Comparison of ENCODE assay signal across 23 mouse cellular contexts in the genomic region with DNA sequence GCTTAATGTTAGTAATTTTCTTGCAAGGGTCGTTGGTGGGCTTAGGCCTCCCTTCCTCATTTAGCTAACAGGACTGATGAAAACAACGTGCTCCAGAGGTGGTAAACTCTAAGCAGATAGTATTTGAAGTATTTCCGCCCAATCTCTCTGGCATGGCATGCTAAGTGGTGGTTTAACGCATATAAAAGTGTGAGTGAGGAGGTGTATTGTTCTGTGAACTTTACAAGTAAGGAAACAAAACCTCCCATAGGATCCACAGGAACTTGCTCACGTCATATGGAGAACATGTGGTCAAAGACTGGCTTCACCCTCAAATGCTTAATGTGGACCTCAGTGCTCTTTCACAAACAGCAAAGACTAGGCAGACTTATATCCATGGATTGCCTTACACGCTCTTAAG. TPM values are rescaled to one million over a fixed set of nuclear protein-coding genes. Genes with fewer than 3 reads are reported as not detected.
DNase-seq lines count a peak whose midpoint lies in the region; ATAC-seq and TF ChIP-seq lines count a peak whose summit lies in the region.
"Had no signal": no experiment of that assay in that cellular context is flagged by ENCODE, and none has a peak within 500 bp of the region (broad histone marks: within the 10 kb centered on the region; RNA-seq: fewer than 3 reads in every experiment).

No protein-coding gene starts in this region.

- no peaks in the 10 kb centered on the region for H3K27me3 ChIP-seq in heart, embryonic 12.5 days (replicated peaks)
- peaks cover 7% of the 10 kb centered on the region for H3K27me3 ChIP-seq in limb, embryonic 15.5 days
- no peaks in the 10 kb centered on the region for H3K27me3 ChIP-seq in forebrain, embryonic 11.5 days (ENCODE audit: control insufficient read depth, insufficient read depth, low read length)
- H3K27me3 ChIP-seq: forebrain, embryonic 15.5 days; heart, embryonic 15.5 days; hindbrain, embryonic 13.5 days; intestine, embryonic 15.5 days had no signal

- no peak for ATAC-seq in heart, embryonic 12.5 days (ENCODE audit: insufficient number of reproducible peaks, low FRiP score)
- no peak for ATAC-seq in limb, embryonic 15.5 days (ENCODE audit: insufficient number of reproducible peaks, low FRiP score, low TSS enrichment, low read depth)
- no peak for ATAC-seq in forebrain, embryonic 11.5 days (replicated peaks; ENCODE audit: low FRiP score)
- ATAC-seq: CD4-positive, CD25-positive, alpha-beta regulatory T cell, adult 4 months; forebrain, embryonic 15.5 days; hindbrain, postnatal 0 days; intestine, embryonic 15.5 days had no signal

- no peak overlapping the region for H3K9ac ChIP-seq in heart, embryonic 12.5 days
- H3K9ac ChIP-seq in limb, embryonic 15.5 days: no peak overlapping the region
- H3K9ac ChIP-seq in forebrain, embryonic 11.5 days (ENCODE audit: low read length): no peak overlapping the region
- H3K9ac ChIP-seq: forebrain, embryonic 15.5 days; heart, embryonic 15.5 days; hindbrain, embryonic 13.5 days; intestine, embryonic 15.5 days had no signal

- no peak for TF ChIP-seq CTCF in embryonic fibroblast, embryonic 13.5 days (IDR thresholded peaks at IDR 0.05; ENCODE audit: borderline replicate concordance, insufficient read depth, low read length)

- H3K4me2 ChIP-seq in heart, embryonic 12.5 days: no peak overlapping the region
- peak overlapping the region; percentile 8; the same call in 1 of the 2 replicates for H3K4me2 ChIP-seq in limb, embryonic 15.5 days
- no peak overlapping the region for H3K4me2 ChIP-seq in forebrain, embryonic 11.5 days (ENCODE audit: low read depth, low read length, severe bottlenecking)
- H3K4me2 ChIP-seq: forebrain, embryonic 15.5 days; heart, embryonic 15.5 days; hindbrain, embryonic 13.5 days; intestine, embryonic 15.5 days had no signal

- H3K9me3 ChIP-seq in heart, embryonic 12.5 days (replicated peaks): no peaks in the 10 kb centered on the region
- H3K9me3 ChIP-seq in limb, embryonic 15.5 days: no peaks in the 10 kb centered on the region
- H3K9me3 ChIP-seq in forebrain, embryonic 11.5 days (ENCODE audit: control insufficient read depth, low read length): no peaks in the 10 kb centered on the region
- H3K9me3 ChIP-seq: forebrain, embryonic 10.5 days; forebrain, embryonic 15.5 days; G1E; heart, embryonic 10.5 days; heart, embryonic 15.5 days; hindbrain, embryonic 13.5 days; intestine, embryonic 15.5 days had no signal

- WGBS in heart, embryonic 12.5 days: 59% methylated on average over 6 of the region's 6 CpGs
- 23% methylated on average over 6 of the region's 6 CpGs for WGBS in limb, embryonic 15.5 days
- WGBS in forebrain, embryonic 11.5 days: 80% methylated on average over 6 of the region's 6 CpGs

- peaks cover 9% of the 10 kb centered on the region; the same call in 1 of the 2 replicates for H3K4me1 ChIP-seq in heart, embryonic 12.5 days (replicated peaks)
- H3K4me1 ChIP-seq in embryonic fibroblast, embryonic 13.5 days (ENCODE audit: control insufficient read depth, insufficient read depth, low read length): peaks cover 12% of the 10 kb centered on the region; the same call in 1 of the 2 replicates
- peaks cover 15% of the 10 kb centered on the region for H3K4me1 ChIP-seq in limb, embryonic 15.5 days
- no peaks in the 10 kb centered on the region for H3K4me1 ChIP-seq in forebrain, embryonic 11.5 days (replicated peaks; ENCODE audit: control insufficient read depth, insufficient read depth, low read length)
- H3K4me1 ChIP-seq: forebrain, embryonic 10.5 days; forebrain, embryonic 15.5 days; heart, embryonic 10.5 days; hindbrain, embryonic 13.5 days; intestine, embryonic 15.5 days had no signal

- no peak overlapping the region for H3K4me3 ChIP-seq in heart, embryonic 12.5 days
- H3K4me3 ChIP-seq in embryonic fibroblast, embryonic 13.5 days (ENCODE audit: insufficient read depth, low read length): no peak overlapping the region
- no peak overlapping the region for H3K4me3 ChIP-seq in limb, embryonic 15.5 days
- no peak overlapping the region for H3K4me3 ChIP-seq in forebrain, embryonic 11.5 days (ENCODE audit: low read depth, low read length)
- H3K4me3 ChIP-seq: forebrain, embryonic 10.5 days; forebrain, embryonic 15.5 days; heart, embryonic 10.5 days; heart, embryonic 15.5 days; hindbrain, embryonic 13.5 days; intestine, embryonic 15.5 days had no signal

- H3K36me3 ChIP-seq in heart, embryonic 12.5 days: no peaks in the 10 kb centered on the region
- H3K36me3 ChIP-seq in limb, embryonic 15.5 days: no peaks in the 10 kb centered on the region
- no peaks in the 10 kb centered on the region for H3K36me3 ChIP-seq in forebrain, embryonic 11.5 days (ENCODE audit: control insufficient read depth, insufficient read depth, low read length)
- H3K36me3 ChIP-seq: forebrain, embryonic 10.5 days; forebrain, embryonic 15.5 days; G1E; heart, embryonic 10.5 days; heart, embryonic 15.5 days; hindbrain, embryonic 13.5 days; intestine, embryonic 15.5 days had no signal

- no peak for DNase-seq in heart, adult 9 months (ENCODE audit: low spot score in 2 of 2)
- DNase-seq in NIH3T3 (ENCODE audit: low read depth): peak; percentile 11
- no peak for DNase-seq in neural tube, embryonic 10.5 days (ENCODE audit: extremely low spot score, low spot score)
- DNase-seq in forebrain, embryonic 11.5 days (ENCODE audit: low spot score): no peak
- DNase-seq in right cerebral cortex, postnatal 4 days: no peak
- DNase-seq: adrenal gland, adult 2 months; adrenal gland, postnatal 25 days; cerebellum, adult 18-20 months; cerebellum, postnatal 10 days; gastrocnemius, postnatal 36 days; kidney, adult 18-20 months had no signal

- 0 out of 2 replicates have a peak overlapping the region, but pooled peaks have one; percentile 33 for H3K27ac ChIP-seq in heart, embryonic 12.5 days (ENCODE audit: poor library complexity, severe bottlenecking)
- peak overlapping the region; percentile 92 for H3K27ac ChIP-seq in embryonic fibroblast, embryonic 13.5 days (ENCODE audit: insufficient read depth, low read length)
- peak overlapping the region; percentile 35; the same call in 1 of the 2 replicates for H3K27ac ChIP-seq in limb, embryonic 15.5 days
- H3K27ac ChIP-seq in forebrain, embryonic 11.5 days (ENCODE audit: low read depth, low read length): no peak overlapping the region
- H3K27ac ChIP-seq: forebrain, embryonic 10.5 days; forebrain, embryonic 15.5 days; heart, embryonic 10.5 days; heart, embryonic 15.5 days; hindbrain, embryonic 13.5 days; hindbrain, postnatal 0 days; intestine, embryonic 15.5 days had no signal

- no peak for TF ChIP-seq POLR2A in embryonic fibroblast, embryonic 13.5 days (IDR thresholded peaks at IDR 0.05; ENCODE audit: low read depth, low read length)

RNA-seq across cellular contexts. Expression of gene Tars, which starts 56.5 kb away (rescaled TPM):
- polyA plus RNA-seq in heart, embryonic 12.5 days (2016; fragmentation: Nextera tagmentation; extraction: Ambion mirVana): 45.0 and 46.6 TPM in 2 replicates
- polyA plus RNA-seq in embryonic fibroblast, embryonic 13.5 days (2011; ENCODE audit: insufficient read length, low read depth, missing spikeins): 192 and 211 TPM in 2 replicates
- 65.7 and 68.6 TPM in 2 replicates for polyA plus RNA-seq in limb, embryonic 15.5 days (2015; fragmentation: Nextera tagmentation; extraction: Ambion mirVana)
- polyA plus RNA-seq in forebrain, embryonic 11.5 days (2014; fragmentation: Nextera tagmentation; extraction: Ambion mirVana): 86.2 and 108 TPM in 2 replicates
